Mouse (Mus musculus): ENCODE results near the gene Rpp30. TPM values are rescaled to one million over a fixed set of nuclear protein-coding genes. Genes with fewer than 3 reads are reported as not detected.

Rpp30 gene
- 26.9 to 35.4 TPM (median 29.0 TPM) in 3 replicates for total RNA-seq (2017)

DNA sequence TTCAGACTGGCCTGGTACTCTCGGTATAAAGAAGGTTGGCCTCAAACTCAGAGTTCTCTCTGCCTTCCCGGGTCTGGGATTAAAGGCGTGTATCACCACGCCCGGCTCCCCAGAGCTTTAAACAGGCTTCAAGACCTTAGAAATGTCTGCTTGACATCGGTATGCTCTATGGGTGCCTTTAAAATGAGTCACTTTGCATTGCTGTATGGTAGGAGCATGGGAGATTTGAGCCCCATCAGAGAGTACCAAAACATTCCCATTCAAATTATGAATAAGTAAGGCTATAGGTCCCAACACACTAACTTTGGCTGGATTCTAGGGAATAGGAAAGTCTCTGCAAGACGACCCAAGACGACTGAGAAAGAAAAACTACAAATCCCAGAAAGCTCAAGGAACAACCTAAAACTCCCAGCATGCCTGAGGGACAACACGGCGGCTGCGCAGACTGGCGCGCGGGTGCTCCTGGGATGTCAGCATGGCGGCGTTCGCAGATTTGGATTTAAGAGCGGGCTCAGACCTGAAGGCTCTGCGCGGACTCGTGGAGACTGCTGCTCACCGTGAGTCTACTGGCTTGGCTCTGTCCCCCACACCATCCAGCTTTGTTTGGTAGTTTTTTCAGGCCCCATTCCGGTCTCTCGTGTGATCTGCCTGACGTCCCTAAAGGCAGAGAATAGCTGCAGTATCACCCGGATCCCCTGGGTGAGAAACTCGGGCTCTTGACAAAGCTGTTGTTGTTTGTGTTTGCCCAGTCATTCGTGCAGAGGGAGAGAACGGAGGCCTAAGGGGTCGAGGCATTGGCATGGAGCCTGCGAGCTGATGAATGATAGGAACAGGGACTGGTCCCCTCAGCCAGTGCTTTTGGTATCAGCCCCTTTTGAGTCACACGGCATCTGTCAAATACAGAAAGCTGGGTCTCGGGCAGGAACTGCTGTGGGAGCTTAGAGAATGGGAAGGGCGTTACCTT, at the start of gene Rpp30:
Rpp30 (plus strand) TSS at position 455 of the 964 bp plus-strand sequence.
- peak; percentile 92 for ATAC-seq (replicated peaks; ENCODE audit: insufficient number of reproducible peaks, low FRiP score, low TSS enrichment, poor library complexity, severe bottlenecking)

DNA sequence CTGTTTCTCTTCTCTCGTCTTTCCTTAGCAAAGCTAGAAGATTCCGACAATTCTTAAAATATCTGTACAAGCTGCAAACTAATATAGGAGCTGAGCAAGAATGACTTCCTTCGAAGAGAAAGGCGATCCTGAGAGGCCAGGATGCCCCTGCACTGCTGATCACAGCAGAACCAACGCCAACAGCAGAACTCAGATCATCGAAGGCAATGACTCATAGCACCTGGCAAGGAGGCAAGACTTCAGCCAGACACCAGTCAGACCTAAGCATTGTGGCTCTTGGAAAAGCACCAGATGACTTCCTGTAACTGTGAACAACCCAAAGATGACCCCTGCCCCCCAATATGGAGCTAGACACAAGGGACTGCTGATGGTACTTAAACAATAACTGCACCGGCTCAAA, 37.5 kb upstream of the Rpp30 start:
- ATAC-seq (replicated peaks; ENCODE audit: insufficient number of reproducible peaks, low FRiP score, low TSS enrichment, poor library complexity, severe bottlenecking), result no peak

DNA sequence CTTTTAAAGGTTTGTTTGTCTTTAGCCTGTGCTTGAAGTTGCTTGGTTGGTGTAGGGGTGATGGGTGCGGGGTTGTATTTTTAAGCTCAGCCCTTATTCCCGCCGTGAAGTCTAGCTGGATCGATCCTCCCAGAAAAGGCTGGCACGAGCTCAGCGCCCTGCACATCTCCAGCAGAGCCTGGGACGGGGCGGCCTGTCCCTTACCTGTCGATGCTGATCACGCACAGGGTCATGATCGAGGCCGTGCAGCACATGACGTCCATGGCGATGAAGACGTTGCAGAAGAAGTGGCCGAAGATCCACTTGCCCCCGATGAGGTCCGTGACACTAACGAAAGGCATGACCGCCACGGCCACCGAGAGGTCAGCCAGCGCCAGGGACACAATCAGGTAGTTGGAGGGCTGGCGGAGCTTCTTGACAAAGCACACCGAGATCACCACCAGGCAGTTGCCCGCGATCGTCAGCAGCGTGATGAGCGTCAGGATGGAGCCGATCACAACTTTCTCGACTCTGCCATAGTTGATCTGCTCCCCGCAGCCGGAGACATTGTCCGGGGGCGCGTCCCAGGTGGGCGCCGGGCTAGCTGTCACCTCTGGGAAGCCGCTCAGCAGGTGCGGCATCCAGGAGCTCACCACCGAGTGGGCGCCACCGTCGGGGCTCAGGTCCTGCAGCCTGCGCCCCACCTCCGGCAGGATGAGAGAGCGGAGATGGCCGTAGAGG, 26.9 kb upstream of the Rpp30 start:
- no peak for ATAC-seq (replicated peaks; ENCODE audit: insufficient number of reproducible peaks, low FRiP score, low TSS enrichment, poor library complexity, severe bottlenecking)

DNA sequence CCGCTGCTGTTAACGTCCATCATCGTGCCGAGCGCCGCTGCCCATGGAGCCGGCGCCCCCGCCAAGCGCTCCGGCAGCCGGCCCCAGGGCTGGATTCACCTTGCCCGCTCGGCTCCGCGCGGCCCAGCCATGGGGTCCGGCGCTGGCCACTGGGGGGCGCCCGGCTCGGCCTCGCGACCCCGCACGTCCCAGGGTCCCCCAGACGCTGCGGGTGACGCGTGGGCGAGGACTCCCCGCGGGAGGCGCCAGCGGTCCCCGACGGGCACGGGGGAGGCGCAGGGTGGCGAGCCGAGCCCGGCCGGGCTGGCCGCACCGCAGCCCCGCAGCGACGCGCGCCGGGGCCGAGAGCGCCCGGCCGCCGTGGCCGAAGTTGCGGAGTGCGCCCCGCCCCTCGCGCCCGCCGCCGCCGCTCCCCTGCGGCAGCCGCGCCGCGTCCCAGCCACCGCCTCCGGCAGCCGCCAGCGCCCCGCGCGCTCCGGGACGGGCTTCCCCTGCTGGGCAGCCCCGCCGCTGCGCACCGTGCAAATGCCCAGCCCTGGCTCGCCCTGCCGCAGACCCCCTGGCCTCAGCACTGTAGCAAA, 26.2 kb upstream of the Rpp30 start, which contains the start of gene Htr7:
Htr7 (minus strand) TSS at position 277 of the 581 bp plus-strand sequence.
- ATAC-seq (replicated peaks; ENCODE audit: insufficient number of reproducible peaks, low FRiP score, low TSS enrichment, poor library complexity, severe bottlenecking), result no peak

DNA sequence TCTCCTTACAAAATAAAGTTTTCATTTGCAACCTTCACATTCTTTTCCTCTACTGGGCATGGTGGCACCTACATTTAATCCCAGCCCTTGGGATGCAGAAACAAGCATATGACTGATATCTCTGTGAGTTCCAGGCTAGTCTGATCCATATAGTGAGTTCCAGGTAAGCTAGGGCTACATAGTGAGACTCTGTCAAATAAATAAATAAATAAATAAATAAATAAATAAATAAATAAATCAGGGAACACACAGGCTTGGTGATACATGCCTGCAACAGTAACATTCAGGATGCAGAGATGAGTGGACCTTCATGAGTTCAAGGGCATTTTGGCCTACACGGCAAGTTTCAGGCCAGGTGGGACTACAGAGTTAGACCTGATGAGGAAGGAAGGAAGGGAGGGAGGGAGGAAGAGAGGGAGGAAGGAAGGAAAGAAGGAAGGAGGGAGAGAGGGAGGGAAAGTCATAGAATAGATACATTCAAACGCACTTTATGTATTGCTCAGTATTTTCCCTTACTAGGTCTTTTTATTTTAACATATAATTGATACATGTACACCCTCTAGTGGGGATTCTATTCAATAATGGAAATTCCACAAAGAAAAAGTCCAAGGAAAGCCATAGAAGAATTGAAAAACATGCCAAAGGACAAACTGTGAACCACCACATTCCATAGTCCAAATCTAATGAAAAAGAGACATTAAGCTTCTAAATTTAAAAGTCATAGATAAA, 20.6 kb upstream of the Rpp30 start:
- no peak for ATAC-seq (replicated peaks; ENCODE audit: insufficient number of reproducible peaks, low FRiP score, low TSS enrichment, poor library complexity, severe bottlenecking)

DNA sequence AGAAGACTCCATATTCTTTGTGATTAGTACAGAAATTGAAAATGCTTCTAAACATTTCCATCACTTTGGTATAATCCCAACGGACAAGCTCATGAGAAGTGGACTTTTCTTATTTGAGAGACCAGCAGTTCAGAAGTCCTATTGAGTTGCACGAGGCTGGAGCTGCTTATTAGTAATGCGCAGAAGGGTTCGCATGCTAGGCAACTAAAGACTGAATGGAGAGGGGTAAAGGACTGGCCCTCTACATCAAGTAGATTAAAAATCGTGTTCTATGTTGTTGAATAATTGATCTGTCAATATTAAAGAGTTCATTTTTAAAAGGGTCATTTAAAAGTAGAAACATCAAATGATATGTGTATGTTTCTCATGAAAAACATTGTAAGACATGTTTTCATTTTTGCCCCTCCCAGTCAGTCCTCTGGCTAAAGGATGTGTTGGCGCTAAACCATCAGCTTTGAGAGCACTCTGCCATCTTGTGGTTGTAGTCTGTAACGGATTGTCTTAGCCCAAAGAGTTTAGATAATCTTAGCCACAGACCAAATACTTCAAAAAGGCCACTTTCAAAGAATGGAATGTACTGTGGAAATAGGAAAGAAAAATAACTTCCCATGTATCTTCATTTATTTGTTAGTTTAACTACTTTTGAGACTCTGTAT, 782 bp upstream of the Rpp30 start:
- peak; percentile 74 for ATAC-seq (replicated peaks; ENCODE audit: insufficient number of reproducible peaks, low FRiP score, low TSS enrichment, poor library complexity, severe bottlenecking)

DNA sequence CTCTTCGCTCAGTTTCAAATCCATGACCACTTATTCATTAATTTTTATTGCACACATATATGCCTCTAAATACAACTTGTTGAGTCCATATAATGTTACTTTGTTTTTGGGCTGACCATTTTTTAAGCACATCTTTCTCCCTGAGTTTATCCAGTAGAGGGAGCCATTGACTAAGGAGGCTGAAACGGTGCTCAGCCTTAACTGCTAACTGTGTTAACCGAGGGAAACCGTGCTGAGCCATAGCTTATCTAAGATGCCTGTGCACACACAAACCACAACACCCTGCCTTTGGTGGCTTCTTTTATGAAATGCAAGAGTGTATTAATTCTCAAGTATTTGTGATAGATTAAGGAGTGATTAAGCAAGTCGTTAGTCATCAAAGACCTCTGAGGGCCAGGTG, 7.3 kb downstream of the Rpp30 start:
- no peak for ATAC-seq (replicated peaks; ENCODE audit: insufficient number of reproducible peaks, low FRiP score, low TSS enrichment, poor library complexity, severe bottlenecking)

DNA sequence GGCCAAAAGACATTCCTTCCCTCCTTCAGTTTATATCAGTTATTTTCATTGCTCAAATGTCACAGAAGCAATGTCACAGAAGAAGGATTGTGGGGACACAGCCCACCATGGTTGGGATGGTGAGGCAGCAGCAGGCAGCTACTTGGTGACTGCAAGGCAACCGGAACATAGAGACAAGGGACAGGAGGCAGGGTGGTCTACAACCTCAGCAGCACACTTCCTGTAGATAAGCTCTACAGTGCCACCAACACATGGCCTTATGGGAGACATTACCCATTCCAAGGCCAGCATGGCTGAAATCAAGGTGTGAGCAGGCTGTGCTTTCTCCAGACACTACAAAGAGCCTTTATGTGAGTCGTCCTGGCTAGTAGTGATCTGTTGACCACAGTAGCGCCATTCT, 13.7 kb downstream of the Rpp30 start:
- no peak for ATAC-seq (replicated peaks; ENCODE audit: insufficient number of reproducible peaks, low FRiP score, low TSS enrichment, poor library complexity, severe bottlenecking)

DNA sequence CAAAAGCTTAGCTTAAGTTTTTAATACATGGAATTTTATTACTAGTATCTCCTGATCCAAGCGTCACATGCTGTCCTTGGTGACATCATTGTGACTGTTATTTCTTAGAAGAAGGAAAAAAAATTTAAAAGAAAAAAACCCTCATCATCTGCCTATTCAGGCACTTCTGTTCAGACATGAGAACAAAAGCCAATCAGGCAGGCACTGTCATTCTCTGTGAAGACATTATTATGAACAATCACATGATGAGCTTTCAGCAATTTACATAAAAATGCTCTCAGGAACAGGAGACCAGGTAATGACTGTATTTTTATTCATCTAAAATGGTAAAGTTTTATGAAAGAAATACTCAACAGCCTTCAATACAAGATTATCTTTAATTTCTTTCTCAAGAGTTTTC, 14.7 kb downstream of the Rpp30 start:
- ATAC-seq (replicated peaks; ENCODE audit: insufficient number of reproducible peaks, low FRiP score, low TSS enrichment, poor library complexity, severe bottlenecking), result no peak

DNA sequence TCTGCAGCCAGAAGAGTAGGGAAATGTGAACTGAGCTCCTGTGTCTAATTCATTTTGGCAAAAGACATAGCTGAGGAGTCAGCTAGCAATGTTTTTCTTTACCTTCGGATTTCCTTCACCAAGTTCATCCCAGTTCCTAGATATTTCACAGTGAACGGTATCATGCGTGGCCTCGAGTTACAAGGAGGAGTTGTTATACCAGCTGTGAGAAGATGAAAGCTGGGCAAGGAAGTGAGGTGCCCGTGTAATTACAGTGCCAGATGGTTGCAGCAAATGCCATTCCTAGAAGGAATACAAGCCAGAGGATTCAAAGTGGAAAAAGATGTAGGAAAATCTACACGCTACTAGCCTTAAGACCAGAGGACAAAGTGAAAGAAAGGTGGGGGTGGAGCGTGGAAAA, 15.4 kb downstream of the Rpp30 start:
- no peak for ATAC-seq (replicated peaks; ENCODE audit: insufficient number of reproducible peaks, low FRiP score, low TSS enrichment, poor library complexity, severe bottlenecking)

DNA sequence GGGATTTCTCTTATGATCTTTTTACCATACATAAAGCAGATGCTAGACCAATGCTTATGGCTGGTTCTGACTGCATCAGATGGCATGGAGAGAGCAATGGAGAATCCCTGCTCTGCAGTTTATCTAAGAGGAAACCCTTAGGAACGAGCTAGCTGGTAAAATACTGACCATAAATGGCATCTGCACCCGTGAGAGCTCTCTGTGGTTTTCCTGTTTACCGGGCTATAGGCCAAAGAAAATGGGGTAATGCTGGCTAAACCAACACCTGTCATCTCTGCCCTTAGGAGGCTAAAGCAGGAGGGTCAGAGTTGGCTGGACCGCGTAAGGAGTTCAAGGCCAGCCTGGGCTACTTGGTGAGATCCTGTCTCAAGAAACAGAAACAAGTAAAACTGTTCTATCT, 20.4 kb downstream of the Rpp30 start:
- ATAC-seq (replicated peaks; ENCODE audit: insufficient number of reproducible peaks, low FRiP score, low TSS enrichment, poor library complexity, severe bottlenecking), result no peak

DNA sequence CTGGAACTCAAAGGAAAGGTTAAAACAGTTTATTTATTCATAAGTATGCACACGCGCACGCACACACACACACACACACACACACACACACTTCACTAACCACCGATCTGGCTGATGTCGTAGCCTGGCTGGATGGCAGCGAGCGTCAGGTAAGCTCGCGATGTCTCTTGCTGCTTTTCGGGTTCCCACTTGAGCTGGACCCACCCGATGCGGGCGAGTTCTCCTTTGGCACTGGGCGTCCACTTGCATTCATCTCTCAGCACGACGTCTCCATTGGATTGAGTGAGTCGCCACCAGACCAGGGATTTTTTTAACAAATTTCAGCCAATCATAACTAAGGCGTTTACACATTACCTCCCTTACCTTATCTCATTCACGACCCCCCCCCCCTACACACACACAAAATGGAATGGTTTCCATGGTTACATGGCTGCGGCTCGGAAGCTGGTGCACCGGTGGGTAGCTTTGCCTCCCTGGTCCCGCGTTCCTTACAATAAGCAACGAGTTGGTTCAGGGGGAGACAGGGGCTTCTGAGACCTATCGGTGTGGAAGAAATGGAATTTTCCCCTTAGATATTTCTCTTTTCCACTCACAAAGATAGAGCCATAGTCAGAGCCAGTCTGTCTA, 25.9 kb downstream of the Rpp30 start:
- ATAC-seq (replicated peaks; ENCODE audit: insufficient number of reproducible peaks, low FRiP score, low TSS enrichment, poor library complexity, severe bottlenecking), result no peak

DNA sequence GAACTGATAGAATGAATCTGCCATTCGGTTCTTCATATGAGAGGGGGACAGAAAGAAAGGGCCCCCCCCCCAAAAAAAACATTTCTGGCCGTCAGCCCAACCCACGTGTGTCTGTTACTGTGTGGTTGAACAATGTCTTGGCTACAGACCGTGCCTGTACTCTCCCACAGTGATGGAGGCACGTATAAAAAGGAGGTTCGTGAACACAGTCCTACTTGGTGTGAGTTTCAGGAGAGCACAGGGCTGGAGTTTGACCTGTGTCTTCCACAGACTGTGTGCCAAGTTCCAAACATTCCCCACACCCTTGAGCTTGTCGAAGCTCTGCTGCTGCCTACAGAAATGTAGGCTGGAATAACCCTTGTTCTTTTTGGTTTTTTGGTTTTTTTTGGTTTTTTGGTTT, 26.9 kb downstream of the Rpp30 start:
- no peak for ATAC-seq (replicated peaks; ENCODE audit: insufficient number of reproducible peaks, low FRiP score, low TSS enrichment, poor library complexity, severe bottlenecking)

DNA sequence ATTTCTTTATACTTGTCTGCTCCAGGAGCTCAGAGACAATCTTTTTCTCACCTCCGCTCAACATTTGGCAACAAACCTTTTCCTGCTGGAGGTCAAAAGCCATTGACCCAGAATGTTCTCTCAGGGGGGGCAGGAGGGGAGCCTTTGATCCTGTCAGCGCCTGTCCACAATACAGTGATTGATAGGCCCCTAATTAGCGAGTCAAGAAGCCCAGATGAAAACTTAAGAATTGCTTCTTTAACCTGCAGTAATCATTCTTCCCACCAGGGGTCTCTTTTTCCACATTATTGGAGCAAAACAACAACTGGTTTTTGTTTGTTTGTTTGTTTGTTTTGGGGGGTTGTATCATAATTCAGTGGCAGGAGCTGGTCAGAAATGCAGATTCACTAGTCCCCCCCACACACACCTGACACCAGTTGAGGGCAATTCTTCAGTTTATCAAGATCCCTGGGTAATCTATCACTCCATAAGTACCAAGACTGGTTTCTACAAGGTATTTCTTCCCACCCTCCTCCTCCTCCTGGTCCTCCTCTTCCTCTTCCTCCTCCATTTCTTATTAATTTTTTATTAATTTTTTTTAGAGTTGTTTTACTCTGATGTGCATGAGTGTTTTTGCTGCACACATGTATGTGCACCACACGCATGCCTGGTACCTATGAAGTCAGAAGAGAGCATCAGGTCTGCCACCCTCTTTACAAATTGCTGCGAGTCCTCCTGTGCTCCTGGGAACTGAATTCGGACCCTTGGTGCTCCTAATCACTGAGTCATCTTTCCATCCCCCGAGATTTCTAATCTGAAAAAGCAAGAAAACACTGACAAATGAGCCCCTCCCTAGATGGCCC, 27.8 kb downstream of the Rpp30 start:
- ATAC-seq (replicated peaks; ENCODE audit: insufficient number of reproducible peaks, low FRiP score, low TSS enrichment, poor library complexity, severe bottlenecking), result no peak

DNA sequence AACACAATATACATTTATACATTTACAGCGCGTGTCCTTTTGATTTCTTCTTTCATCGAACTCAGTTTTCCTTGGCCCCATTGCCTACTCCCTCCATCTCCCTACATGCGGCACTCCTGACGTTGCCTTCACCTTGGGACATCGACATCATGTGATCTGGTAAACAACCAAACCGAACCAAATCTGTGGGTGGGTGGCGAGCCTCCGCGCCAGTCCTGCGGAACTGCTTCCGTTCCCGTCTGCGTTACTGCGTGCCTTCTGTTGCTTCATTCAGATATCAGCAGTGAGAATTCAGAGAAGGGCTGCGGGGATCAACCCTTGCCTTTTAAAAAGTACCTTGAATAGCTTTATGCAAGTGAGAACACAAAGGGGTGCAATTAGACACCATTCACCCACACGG, 28.5 kb downstream of the Rpp30 start:
- no peak for ATAC-seq (replicated peaks; ENCODE audit: insufficient number of reproducible peaks, low FRiP score, low TSS enrichment, poor library complexity, severe bottlenecking)

DNA sequence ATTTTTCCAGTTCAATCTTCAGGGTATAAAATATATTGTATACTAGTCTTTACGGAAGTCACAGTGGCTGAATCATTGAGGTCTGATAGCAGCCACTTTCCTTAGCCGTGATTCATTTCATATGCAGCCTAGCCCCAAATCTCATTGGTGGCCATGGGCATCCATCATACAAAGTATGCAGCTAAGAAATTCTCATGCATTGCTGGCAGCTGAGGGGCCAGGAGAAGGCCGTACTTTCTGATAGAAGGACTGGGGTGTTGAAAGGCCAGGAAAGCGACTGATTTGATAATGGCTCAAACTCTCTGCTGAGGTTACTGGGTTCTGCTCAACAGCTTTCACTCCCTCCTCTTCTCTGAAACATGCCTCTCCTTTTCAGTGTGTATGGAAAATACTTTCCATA, 32.7 kb downstream of the Rpp30 start:
- no peak for ATAC-seq (replicated peaks; ENCODE audit: insufficient number of reproducible peaks, low FRiP score, low TSS enrichment, poor library complexity, severe bottlenecking)

DNA sequence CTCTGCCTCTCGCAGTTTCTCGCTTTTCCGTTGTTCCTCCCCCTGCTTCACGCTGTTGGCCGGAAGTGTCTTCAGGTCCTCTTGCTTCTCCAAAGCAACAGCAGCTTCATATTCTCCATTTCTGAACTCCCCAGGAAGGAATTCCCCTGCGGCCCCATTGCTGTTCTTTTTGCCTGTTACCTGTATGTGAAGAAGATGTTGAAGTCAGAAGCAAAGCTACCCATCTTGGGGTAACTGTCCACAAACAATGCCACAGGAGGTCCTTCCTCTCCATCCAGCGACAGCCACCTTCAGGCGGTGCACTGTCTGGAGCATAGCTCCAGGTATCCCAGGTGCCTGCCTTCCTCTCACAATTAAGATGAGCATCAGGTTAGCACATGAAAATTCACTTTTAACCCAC, 35.7 kb downstream of the Rpp30 start:
- ATAC-seq (replicated peaks; ENCODE audit: insufficient number of reproducible peaks, low FRiP score, low TSS enrichment, poor library complexity, severe bottlenecking), result no peak
